Mouse (Mus musculus): ENCODE results near the gene Eif4e2.

The Eif4e2 gene

GRCm38 (mm10) chr1:87213735-87214704 is at the start of gene Eif4e2:
Gene Eif4e2, plus strand, starts transcription at chr1:87213914.
- DNase-seq (ENCODE audit: low spot score), result peak; percentile 95

GRCm38 (mm10) chr1:87164164-87164795 is 49.4 kb upstream of the Eif4e2 start:
- DNase-seq (ENCODE audit: low spot score), result no peak

DNA sequence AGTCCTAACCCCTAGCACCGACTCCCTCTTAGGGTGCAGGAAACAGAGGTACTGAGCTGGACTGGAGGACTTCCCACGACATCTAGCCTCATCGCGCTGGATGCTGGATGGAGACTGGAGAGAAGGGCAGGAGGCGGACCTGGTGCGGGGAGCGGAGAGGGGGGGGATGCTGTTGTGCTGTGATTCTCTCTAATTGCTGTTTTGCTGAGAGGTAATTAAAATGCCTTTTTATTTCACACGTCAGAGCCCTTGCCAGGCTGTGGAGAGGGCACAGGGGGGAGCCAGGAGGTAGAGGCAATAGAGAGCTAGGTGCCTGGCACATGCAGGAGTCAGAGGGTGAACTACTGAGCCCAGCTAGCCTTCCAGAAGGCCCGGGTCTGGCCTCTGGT is 48.9 kb upstream of the Eif4e2 start:
- no peak for DNase-seq (ENCODE audit: low spot score)

GRCm38 (mm10) chr1:87170458-87170857 is 43.3 kb upstream of the Eif4e2 start:
- no peak for DNase-seq (ENCODE audit: low spot score)

DNA sequence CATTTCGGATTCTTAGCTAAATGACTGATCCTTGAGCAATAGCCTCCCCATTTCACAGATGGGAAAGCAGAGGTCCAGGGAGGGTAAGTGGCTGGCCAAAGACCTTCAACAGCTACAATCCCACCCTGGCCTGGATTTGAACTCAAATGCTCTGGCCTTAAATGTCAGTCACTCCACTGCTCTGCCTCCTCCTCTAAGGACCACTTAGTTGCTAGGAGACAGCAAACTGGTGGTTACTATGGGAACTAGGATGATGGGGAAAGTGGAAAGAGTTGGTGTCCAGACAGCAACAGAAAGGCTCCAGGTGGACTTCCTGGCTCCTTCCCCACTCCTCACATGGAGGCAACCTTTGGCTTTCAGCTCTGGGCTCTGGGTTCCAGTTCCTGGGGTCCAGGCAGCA is 42.4 kb upstream of the Eif4e2 start:
- no peak for DNase-seq (ENCODE audit: low spot score)

DNA sequence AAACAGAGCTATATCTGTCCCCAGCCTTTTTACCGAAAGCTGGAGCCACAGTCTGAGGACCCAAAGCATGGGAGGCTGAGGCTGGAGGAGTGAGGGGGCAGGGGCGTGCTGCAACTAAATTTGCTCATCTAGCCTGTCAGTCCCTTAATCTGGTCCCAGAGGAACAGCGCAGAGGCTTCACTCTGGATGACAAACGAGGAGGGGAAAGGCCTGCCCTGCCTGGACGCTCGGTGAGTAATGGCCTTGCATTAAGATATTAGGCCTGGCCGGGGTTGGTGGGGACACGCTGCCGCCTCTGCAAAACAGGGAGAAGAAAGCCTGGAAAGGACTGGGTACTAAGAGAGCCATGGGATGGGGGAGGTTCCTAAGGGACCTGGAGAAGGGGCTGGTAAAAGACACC is 41.4 kb upstream of the Eif4e2 start:
- no peak for DNase-seq (ENCODE audit: low spot score)

GRCm38 (mm10) chr1:87174006-87174955 is 39.4 kb upstream of the Eif4e2 start:
- DNase-seq (ENCODE audit: low spot score), result peak; percentile 61

DNA sequence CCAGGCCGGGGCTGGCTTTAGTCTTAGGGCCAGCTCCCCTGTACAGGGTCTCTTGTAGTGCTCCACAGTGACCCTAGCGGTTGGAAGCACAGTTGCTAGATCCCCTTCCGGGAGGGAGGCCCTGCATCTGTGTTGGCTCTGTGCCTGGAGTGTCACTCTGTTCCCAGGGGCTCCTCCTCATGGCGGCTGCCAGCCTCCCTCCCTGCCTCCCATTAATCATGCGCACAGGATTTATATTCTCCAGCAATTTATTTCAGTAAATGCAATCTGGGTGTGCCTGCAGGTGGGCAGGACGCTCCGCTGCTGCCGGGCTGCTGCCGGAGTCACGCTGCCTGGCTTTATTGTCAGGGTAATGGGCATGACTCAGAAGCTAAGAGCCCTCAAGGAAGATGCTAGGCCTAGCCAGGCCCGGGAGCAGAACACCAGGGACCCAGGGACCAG is 37.8 kb upstream of the Eif4e2 start:
- no peak for DNase-seq (ENCODE audit: low spot score)

- DNase-seq (ENCODE audit: low spot score), result no peak
Measured at GRCm38 (mm10) chr1:87180896-87181295, 32.8 kb upstream of the Eif4e2 start.

DNA sequence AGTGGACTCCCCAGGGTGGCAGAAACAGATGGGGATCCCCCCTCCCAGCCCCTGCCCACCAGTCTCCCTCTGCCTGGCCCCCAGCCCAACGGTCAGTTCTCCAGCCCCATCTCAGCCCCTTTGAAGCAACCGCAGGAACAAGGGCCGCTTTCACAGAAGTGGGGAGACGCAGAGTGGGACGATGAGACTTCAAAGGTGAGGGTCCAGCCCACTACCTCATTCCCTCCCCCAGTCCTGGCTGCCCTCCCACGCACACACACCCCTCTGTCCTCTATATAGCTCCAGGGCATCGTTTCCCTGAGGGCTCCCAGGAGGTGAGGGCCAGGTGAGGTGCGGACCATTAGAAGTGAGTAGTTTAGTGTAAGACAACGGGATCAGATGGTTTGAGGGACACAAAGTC is 30.7 kb upstream of the Eif4e2 start, which contains the start of gene Prss56:
TSS of gene Prss56 (plus strand) at position 301 of the 400 bp plus-strand sequence.
- no peak for DNase-seq (ENCODE audit: low spot score)

GRCm38 (mm10) chr1:87183998-87184750 is 29.5 kb upstream of the Eif4e2 start:
- DNase-seq (ENCODE audit: low spot score), result no peak

GRCm38 (mm10) chr1:87184751-87185139 is 29.0 kb upstream of the Eif4e2 start:
- DNase-seq (ENCODE audit: low spot score), result no peak

DNA sequence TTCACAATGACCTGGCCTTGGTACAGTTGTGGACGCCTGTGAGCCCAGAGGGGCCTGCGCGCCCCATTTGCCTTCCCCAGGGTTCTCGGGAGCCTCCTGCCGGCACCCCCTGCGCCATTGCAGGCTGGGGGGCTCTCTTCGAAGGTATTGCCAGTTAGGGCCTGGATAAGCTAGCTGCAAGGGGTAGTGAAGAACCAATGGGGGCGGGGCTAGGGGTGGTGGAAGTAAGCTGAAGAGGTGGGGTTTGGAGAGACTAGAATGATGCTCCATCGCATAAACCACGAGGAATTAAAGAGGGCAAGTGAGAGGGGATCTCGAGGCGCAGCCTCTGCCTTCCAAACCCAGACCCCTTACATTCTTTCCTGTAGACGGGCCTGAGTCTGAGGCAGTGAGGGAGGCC is 28.2 kb upstream of the Eif4e2 start:
- DNase-seq (ENCODE audit: low spot score), result no peak

- DNase-seq (ENCODE audit: low spot score), result no peak
Measured at GRCm38 (mm10) chr1:87186261-87187036, 27.3 kb upstream of the Eif4e2 start.

- DNase-seq (ENCODE audit: low spot score), result peak; percentile 65
Measured at GRCm38 (mm10) chr1:87187037-87187355, 26.7 kb upstream of the Eif4e2 start.

GRCm38 (mm10) chr1:87190429-87190828 is 23.3 kb upstream of the Eif4e2 start, which contains the start of gene Chrnd:
Gene Chrnd, plus strand, starts transcription at chr1:87190607.
- DNase-seq (ENCODE audit: low spot score), result no peak

- no peak for DNase-seq (ENCODE audit: low spot score)
Measured at GRCm38 (mm10) chr1:87197296-87197695, 16.4 kb upstream of the Eif4e2 start.

DNA sequence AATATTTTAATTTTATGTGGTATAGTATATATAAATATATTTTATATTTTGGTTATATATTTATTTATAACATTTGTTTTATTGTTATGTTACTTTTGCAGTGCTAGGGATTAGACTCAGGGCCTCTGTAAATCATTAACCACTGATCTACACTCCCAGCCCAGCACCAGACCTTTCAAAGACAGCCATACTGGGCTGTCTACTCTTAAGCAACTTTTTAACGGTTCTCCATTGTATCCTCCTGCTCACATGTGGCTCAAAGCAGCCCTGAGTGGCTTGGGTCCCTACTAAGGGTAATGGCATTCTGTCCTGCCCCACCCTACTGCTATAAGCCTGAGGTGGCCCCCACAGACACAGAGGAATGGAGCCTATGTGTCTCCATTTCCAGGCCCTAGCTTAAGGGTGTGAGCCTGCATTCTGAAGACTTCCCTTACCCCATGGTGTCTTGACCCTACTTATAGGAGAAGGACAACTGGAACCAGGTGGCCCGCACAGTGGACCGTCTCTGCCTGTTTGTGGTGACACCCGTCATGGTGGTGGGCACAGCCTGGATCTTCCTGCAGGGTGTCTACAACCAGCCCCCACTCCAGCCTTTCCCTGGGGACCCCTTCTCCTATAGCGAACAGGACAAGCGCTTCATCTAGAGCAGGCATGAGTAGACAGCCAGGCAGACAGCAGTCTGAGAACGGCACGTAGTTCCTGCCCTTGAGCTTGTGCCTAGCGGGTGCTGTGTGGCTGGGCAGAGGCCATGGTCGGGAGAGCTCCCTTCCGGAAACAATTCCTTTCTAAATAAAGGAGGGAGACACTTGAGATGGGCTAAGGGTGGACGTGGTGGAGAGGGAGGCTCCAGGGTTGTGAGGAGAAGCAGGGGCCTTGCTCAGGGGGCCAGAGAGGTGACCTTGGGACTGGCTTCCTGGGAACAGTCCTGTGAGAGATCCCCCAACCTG is 15.3 kb upstream of the Eif4e2 start:
- no peak for DNase-seq (ENCODE audit: low spot score)

DNA sequence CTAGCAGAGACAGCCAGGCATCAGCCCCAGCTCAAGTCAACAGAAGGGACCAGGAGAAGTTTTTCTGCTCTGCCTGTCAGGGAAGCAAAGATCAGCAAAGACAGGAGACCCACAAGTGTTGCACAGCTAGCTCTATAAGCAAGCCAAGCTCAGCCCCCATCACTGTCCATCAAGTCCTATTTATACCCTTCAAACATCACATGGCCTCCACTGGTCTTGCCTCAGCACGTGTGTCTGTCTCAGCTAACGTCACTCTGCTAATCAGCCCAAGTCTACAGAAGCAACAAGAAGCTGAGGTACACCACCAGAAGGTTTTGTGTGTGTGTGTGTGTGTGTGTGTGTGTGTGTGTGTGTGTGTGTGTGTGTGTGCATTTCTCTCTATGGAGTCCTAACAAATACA is 12.9 kb upstream of the Eif4e2 start:
- no peak for DNase-seq (ENCODE audit: low spot score)

Data from yolk sac, embryonic 10.5 days (tissue).